Mouse (Mus musculus) kidney, postnatal 0 days (tissue): ENCODE measurements around the gene Ankrd6. TPM values are rescaled to one million over a fixed set of nuclear protein-coding genes. Genes with fewer than 3 reads are reported as not detected.

ENCODE experiments used
- ATAC-seq: fragments of 200-750 bp; cut with Nextera tagmentation; replicated peaks from 2 replicates; pipeline ENCODE4 v1.8.0; 2017; ENCODE audit warnings: low read depth, moderate number of reproducible peaks, moderate TSS enrichment, moderate library complexity; ENCODE audit not compliant: low FRiP score
- DNase-seq: peaks from one replicate; pipeline ENCODE4 v3.0.0-alpha.2; 2016; ENCODE audit warnings: low spot score
- H3K27ac ChIP-seq: fragments of 300-500 bp; sonication (generic); 2 replicates; pipeline ENCODE4 v1.5.1; 2014; ENCODE audit warnings: mild to moderate bottlenecking
- H3K27me3 ChIP-seq: fragments of 300-500 bp; sonication (generic); 2 replicates; pipeline ENCODE4 v1.6.1; 2014; ENCODE audit warnings: low read length, mixed read lengths; ENCODE audit not compliant: insufficient read depth
- H3K36me3 ChIP-seq: fragments of 300-500 bp; sonication (generic); 2 replicates; pipeline ENCODE4 v1.6.1; 2014; ENCODE audit warnings: low read length, mixed read lengths; ENCODE audit not compliant: insufficient read depth
- H3K4me1 ChIP-seq: fragments of 300-500 bp; sonication (generic); replicated peaks from 2 replicates; pipeline ENCODE4 v1.6.1; 2014; ENCODE audit warnings: antibody characterized with exemption, low read length, mixed read lengths; ENCODE audit not compliant: insufficient read depth
- H3K4me2 ChIP-seq: fragments of 300-500 bp; sonication (generic); 2 replicates; pipeline ENCODE4 v1.6.1; 2014; ENCODE audit warnings: mild to moderate bottlenecking, low read length, moderate library complexity, mixed read lengths
- H3K4me3 ChIP-seq: fragments of 300-500 bp; sonication (generic); replicated peaks from 2 replicates; pipeline ENCODE4 v1.5.1; 2014; ENCODE audit warnings: low read depth, low read length
- H3K9ac ChIP-seq: fragments of 300-500 bp; sonication (generic); 2 replicates; pipeline ENCODE4 v1.6.1; 2014; ENCODE audit warnings: low read depth, low read length
- H3K9me3 ChIP-seq: fragments of 300-500 bp; sonication (generic); replicated peaks from 2 replicates; pipeline ENCODE4 v1.6.1; 2016; ENCODE audit warnings: low read length, inconsistent platforms, mixed read lengths
- CTCF ChIP-seq: IDR thresholded peaks from 2 replicates; pipeline ENCODE4 v1.5.1; 2016; ENCODE audit warnings: antibody characterized with exemption, low read depth, mild to moderate bottlenecking, moderate library complexity
- WGBS: fragments of 180-500 bp; shearing (Covaris S2); extraction: QIAGEN DNeasy Blood & Tissue Kit; methylation state at CpG from one replicate; pipeline ENCODE4 v1.1.7; 2014; 5-methylcytosine and 5-hydroxymethylcytosine counted together
- polyA plus RNA-seq: library from polyadenylated mRNA; unstranded; fragments of >200 nt; fragmentation: Nextera tagmentation; extraction: Ambion mirVana; gene quantifications from 2 replicates; pipeline ENCODE4 v1.2.1, GENCODE M21; 2015

The Ankrd6 gene
- polyA plus RNA-seq, 1 experiment from 2014 or later: 9.2 TPM

GRCm38 (mm10) chr4:32952681-32953080 is 2.0 kb upstream of the Ankrd6 start:
- no peak for TF ChIP-seq CTCF
- no peaks in the 10 kb centered on the region; the same call in 1 of the 2 replicates for H3K4me1 ChIP-seq
- DNase-seq (peak; percentile 42), ATAC-seq (no peak)
- H3K4me2 ChIP-seq: peak overlapping the region; percentile 90
- no peak overlapping the region for H3K9ac ChIP-seq
- WGBS: 4% methylated on average over 7 of the region's 7 CpGs
- no peak overlapping the region for H3K27ac ChIP-seq
- no peaks in the 10 kb centered on the region for H3K36me3 ChIP-seq
- H3K27me3 ChIP-seq: no peaks in the 10 kb centered on the region
- H3K9me3 ChIP-seq: no peaks in the 10 kb centered on the region
- no peak overlapping the region for H3K4me3 ChIP-seq

GRCm38 (mm10) chr4:32951035-32951940 is 647 bp upstream of the Ankrd6 start:
- no peak for DNase-seq
- no peaks in the 10 kb centered on the region for H3K27me3 ChIP-seq
- WGBS: 7% methylated on average over 34 of the region's 34 CpGs

GRCm38 (mm10) chr4:32948696-32949095 is 1.9 kb downstream of the Ankrd6 start:
- DNase-seq: peak; percentile 25
- no peak for TF ChIP-seq CTCF
- WGBS: 42% methylated on average over 10 of the region's 10 CpGs

More at GRCm38 (mm10) chr4:32951035-32951940, 647 bp upstream of the Ankrd6 start:
- Histone ChIP-seq H3K9ac (no peak overlapping the region), H3K4me3 (peak overlapping the region; percentile 61), H3K4me2 (peak overlapping the region; percentile 90), H3K27ac (no peak overlapping the region), H3K36me3 (no peaks in the 10 kb centered on the region), H3K4me1 (no peaks in the 10 kb centered on the region; the same call in 1 of the 2 replicates), H3K9me3 (no peaks in the 10 kb centered on the region)
- ATAC-seq: peak; percentile 41
- no peak for TF ChIP-seq CTCF

GRCm38 (mm10) chr4:32947631-32948030 is 3.0 kb downstream of the Ankrd6 start:
- Histone ChIP-seq H3K4me2 (no peak overlapping the region), H3K4me3 (no peak overlapping the region), H3K4me1 (no peaks in the 10 kb centered on the region; the same call in 1 of the 2 replicates), H3K27ac (0 out of 2 replicates have a peak overlapping the region, but pooled peaks have one; percentile 8), H3K27me3 (no peaks in the 10 kb centered on the region), H3K9me3 (no peaks in the 10 kb centered on the region), H3K9ac (no peak overlapping the region), H3K36me3 (no peaks in the 10 kb centered on the region)
- ATAC-seq (no peak), DNase-seq (peak; percentile 59)
- no peak for TF ChIP-seq CTCF
- 27% methylated on average over 4 of the region's 4 CpGs for WGBS

More at GRCm38 (mm10) chr4:32948696-32949095, 1.9 kb downstream of the Ankrd6 start:
- no peak overlapping the region for H3K9ac ChIP-seq
- no peaks in the 10 kb centered on the region; the same call in 1 of the 2 replicates for H3K4me1 ChIP-seq
- no peak overlapping the region for H3K4me2 ChIP-seq
- no peaks in the 10 kb centered on the region for H3K36me3 ChIP-seq
- no peaks in the 10 kb centered on the region for H3K27me3 ChIP-seq
- no peaks in the 10 kb centered on the region for H3K9me3 ChIP-seq
- H3K27ac ChIP-seq: no peak overlapping the region
- no peak for ATAC-seq
- no peak overlapping the region for H3K4me3 ChIP-seq

GRCm38 (mm10) chr4:32940984-32941383 is 9.7 kb downstream of the Ankrd6 start:
- Histone ChIP-seq H3K9me3 (no peaks in the 10 kb centered on the region), H3K27me3 (no peaks in the 10 kb centered on the region), H3K36me3 (no peaks in the 10 kb centered on the region), H3K4me3 (no peak overlapping the region), H3K27ac (no peak overlapping the region), H3K4me1 (no peaks in the 10 kb centered on the region), H3K4me2 (no peak overlapping the region), H3K9ac (no peak overlapping the region)
- DNase-seq (no peak), ATAC-seq (no peak)
- no peak for TF ChIP-seq CTCF
- 77% methylated on average over 4 of the region's 4 CpGs for WGBS

GRCm38 (mm10) chr4:32939964-32940363 is 10.7 kb downstream of the Ankrd6 start:
- Histone ChIP-seq H3K4me3 (no peak overlapping the region), H3K27ac (no peak overlapping the region), H3K4me1 (no peaks in the 10 kb centered on the region), H3K9me3 (no peaks in the 10 kb centered on the region), H3K27me3 (no peaks in the 10 kb centered on the region), H3K4me2 (no peak overlapping the region), H3K9ac (no peak overlapping the region), H3K36me3 (no peaks in the 10 kb centered on the region)
- WGBS: 68% methylated on average over 5 of the region's 5 CpGs
- no peak for TF ChIP-seq CTCF
- DNase-seq (no peak), ATAC-seq (no peak)
